Mouse (Mus musculus) ES-Bruce4 (cell line): Measurements from ENCODE around the gene Capzb.

Source experiments
- CTCF ChIP-seq: IDR thresholded peaks from one replicate; pipeline ENCODE4 v1.8.1; 2011; ENCODE audit warnings: low read depth, low read length
- EP300 ChIP-seq: IDR thresholded peaks from 2 replicates; pipeline ENCODE4 v1.6.1; 2011; ENCODE audit warnings: low read depth, low read length; ENCODE audit not compliant: insufficient read depth
- POLR2A ChIP-seq: IDR thresholded peaks from one replicate; pipeline ENCODE4 v1.8.1; 2011; ENCODE audit warnings: low read length; ENCODE audit not compliant: insufficient read depth

- TF ChIP-seq POLR2A (no peak), CTCF (no peak), EP300 (no peak)
Observed at GRCm38 (mm10) chr4:139196949-139197348, 4.2 kb downstream of the Capzb start.
